Mouse (Mus musculus) bone marrow, adult 2 months (tissue): Measurements from ENCODE around the gene Ghr. TPM values are rescaled to one million over a fixed set of nuclear protein-coding genes. Genes with fewer than 3 reads are reported as not detected.

Source experiments
- H3K27ac ChIP-seq: fragments of 200-500 bp; 2 replicates; pipeline ENCODE4 v1.5.1; 2012; ENCODE audit warnings: low read depth, mild to moderate bottlenecking, control low read depth, inconsistent platforms, low read length; ENCODE audit not compliant: control insufficient read depth, poor library complexity, insufficient read depth
- H3K4me1 ChIP-seq: fragments of 200-500 bp; 2 replicates; pipeline ENCODE4 v1.6.1; 2011; ENCODE audit warnings: low read length; ENCODE audit not compliant: control insufficient read depth, insufficient read depth
- H3K4me3 ChIP-seq: fragments of 200-500 bp; replicated peaks from 2 replicates; pipeline ENCODE3; 2011; ENCODE audit warnings: mild to moderate bottlenecking, low read depth, low read length, control low read depth; ENCODE audit not compliant: control insufficient read depth
- CTCF ChIP-seq: fragments of 200-500 bp; IDR thresholded peaks from 2 replicates; pipeline ENCODE4 v1.5.1; 2011; ENCODE audit warnings: low read length, control low read depth; ENCODE audit not compliant: control insufficient read depth, insufficient read depth
- POLR2A ChIP-seq: fragments of 200-500 bp; IDR thresholded peaks from 2 replicates; pipeline ENCODE4 v1.6.1; 2011; ENCODE audit warnings: low read depth, mild to moderate bottlenecking, control low read depth, low read length, borderline replicate concordance; ENCODE audit not compliant: control insufficient read depth
- WGBS: fragments of 180-500 bp; shearing (Covaris S2); methylation state at CpG from one replicate; pipeline ENCODE4 v1.1.7; 2018; 5-methylcytosine and 5-hydroxymethylcytosine counted together
- polyA plus RNA-seq: library from polyadenylated mRNA; stranded (reverse); fragments of >200 nt; gene quantifications from 2 replicates; pipeline ENCODE4 v1.2.4, GENCODE M21; 2011; ENCODE audit warnings: low replicate concordance; ENCODE audit not compliant: missing spikeins, insufficient read depth, insufficient read length

Gene Ghr
- polyA plus RNA-seq, 1 experiment: 10.0 TPM

DNA sequence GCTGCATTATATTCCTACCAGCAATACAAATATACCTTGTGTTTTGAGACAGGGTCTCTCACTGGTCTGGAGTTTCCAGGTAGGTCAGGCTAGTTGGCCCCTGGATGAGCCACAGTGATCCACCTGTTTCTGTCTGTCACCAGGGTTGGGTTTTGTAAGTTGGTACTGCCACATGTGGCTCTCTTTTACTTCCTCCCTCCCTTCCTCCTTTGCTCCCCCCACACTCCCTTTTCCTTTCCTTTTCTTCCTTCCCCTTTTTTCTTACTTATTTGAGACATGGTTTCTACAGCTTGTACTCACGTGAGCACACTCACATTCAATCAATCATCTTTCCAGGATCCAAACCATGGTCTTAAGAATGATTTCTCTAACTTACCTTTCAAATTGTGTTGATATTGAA lies 289.8 kb downstream of the Ghr start:
- H3K4me3 ChIP-seq: no peak overlapping the region
- 11% methylated on average over 1 of the region's 1 CpGs for WGBS
- TF ChIP-seq POLR2A (no peak), CTCF (no peak)

DNA sequence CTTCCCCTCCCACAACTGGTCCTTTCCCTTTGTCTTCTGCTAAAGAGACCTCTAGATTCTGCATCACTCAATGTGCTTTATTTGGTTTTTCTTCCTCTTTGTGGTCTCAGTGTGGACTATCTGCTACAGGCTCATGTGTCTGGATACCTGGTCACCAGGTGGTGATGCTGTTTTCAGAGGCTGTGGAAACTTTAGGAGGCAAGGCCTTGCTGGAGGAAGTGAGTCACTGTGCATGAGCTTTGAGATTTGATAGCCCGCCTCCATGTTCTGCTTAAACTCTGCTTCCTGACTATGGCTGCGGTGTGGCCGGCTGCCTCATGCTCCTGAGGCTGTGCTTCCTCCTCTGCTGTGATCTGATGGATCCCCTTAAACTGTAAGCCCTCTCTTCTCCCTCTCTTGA lies 292.9 kb downstream of the Ghr start:
- H3K4me3 ChIP-seq: no peak overlapping the region
- 78% methylated on average over 3 of the region's 3 CpGs for WGBS
- TF ChIP-seq CTCF: no peak
- TF ChIP-seq POLR2A: no peak
- H3K27ac ChIP-seq: no peak overlapping the region
- no peaks in the 10 kb centered on the region; the same call in 1 of the 2 replicates for H3K4me1 ChIP-seq

More for the DNA sequence above, 289.8 kb downstream of the Ghr start:
- no peaks in the 10 kb centered on the region; the same call in 1 of the 2 replicates for H3K4me1 ChIP-seq
- no peak overlapping the region for H3K27ac ChIP-seq

DNA sequence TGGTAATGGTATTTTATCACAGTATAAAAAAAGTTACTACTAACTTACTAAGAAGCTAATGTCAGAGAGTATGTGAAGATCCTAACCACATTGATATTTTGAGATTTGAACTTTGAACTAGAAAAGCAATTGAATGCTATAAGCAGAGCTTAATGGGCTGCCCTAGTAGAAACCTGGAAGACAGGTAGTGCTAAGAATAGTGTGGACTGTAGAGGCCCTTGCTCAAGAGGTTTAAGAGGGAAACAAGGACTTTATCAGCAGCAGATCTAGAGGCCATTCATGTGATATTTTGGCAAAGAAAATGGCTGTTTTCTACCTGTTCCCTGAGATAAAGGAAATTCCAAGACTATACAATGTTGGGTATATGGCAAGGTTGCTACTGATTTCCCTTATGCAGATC lies 297.3 kb downstream of the Ghr start:
- no peak overlapping the region for H3K27ac ChIP-seq
- TF ChIP-seq POLR2A: no peak
- no peak for TF ChIP-seq CTCF
- no peaks in the 10 kb centered on the region for H3K4me1 ChIP-seq
- no peak overlapping the region for H3K4me3 ChIP-seq

DNA sequence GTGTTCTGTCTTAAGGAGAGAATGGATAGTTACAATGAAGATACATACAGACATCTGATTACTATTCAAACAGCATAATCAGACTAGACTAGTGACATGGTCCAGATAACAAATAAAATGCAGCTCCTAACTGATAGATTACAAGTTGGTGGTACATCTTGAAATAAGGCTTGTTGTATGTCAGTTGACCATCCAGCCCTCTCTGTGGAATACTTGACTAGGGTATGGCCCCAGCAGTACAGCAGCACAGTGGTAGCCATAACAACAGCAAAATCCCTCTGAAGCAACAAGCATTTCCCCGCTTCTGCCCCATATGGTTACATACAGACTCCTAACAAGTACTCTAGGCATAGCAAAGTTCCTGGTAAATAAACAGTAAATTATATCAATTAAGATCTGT lies 301.6 kb downstream of the Ghr start:
- H3K4me1 ChIP-seq: no peaks in the 10 kb centered on the region
- no peak for TF ChIP-seq POLR2A
- TF ChIP-seq CTCF: no peak

DNA sequence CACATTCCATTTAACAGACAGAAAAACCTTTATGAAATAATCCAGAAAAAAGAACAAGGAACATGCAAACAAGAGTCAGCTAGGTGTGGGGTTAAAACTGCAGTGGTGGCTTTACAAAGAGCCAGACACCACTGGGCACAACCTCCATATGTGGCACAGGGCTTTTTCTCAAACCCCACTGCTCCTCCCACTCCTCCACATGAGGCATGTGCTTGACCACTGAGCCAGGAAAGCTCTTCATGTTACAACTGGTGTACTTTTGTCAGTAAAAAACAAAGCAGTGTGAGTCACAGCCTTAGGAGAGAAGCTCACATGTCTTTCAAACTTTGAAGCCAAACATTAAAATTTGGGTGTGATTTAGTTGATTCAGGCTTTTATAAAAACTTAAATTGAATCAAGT lies 302.1 kb downstream of the Ghr start:
- TF ChIP-seq CTCF (no peak), POLR2A (no peak)
- Histone ChIP-seq H3K4me1 (no peaks in the 10 kb centered on the region), H3K27ac (no peak overlapping the region), H3K4me3 (no peak overlapping the region)

More for the DNA sequence above, 301.6 kb downstream of the Ghr start:
- H3K4me3 ChIP-seq: no peak overlapping the region
- no peak overlapping the region for H3K27ac ChIP-seq
- 85% methylated on average over 1 of the region's 1 CpGs for WGBS

DNA sequence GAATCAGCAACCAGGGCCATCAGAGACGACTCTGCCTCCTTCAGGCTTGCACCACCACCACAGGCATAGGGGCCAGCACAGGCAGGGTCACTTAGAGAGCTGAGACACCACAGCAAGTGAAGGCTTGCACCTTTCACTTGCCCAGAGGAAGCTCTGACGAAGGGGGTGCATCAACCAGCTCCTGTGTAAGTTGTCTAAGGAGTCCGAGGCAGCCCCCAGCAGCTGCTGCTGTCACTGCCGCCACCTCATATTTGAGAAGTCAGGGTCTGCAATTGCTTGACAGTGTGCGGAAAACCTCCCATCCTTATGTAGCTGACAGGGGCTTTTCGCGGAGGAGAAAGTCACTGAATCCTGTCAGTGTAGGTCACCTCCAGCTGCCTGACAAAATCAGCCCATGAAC lies 304.1 kb downstream of the Ghr start:
- Histone ChIP-seq H3K4me1 (no peaks in the 10 kb centered on the region), H3K27ac (no peak overlapping the region), H3K4me3 (no peak overlapping the region)
- WGBS: 86% methylated on average over 7 of the region's 7 CpGs
- TF ChIP-seq POLR2A (no peak), CTCF (no peak)

DNA sequence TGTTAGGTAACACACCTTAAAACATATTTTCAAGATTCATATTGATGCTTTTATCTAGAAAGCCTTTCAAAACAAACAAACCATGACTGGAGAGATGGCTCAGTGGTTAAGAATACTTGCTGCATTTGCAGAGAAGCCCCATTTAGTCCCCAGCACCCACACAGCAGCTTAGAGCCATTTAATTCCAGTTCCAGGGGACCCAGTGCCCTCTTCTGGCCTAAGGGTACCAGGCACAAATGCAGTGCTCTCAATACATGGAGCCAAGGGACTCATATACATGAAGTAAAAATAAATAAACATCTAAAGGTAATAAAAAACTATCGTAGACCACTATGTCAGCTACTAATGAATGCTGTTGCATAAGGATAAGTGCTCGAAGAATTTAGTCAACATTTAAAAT lies 305.9 kb downstream of the Ghr start:
- WGBS: 83% methylated on average over 2 of the region's 2 CpGs
- H3K27ac ChIP-seq: no peak overlapping the region
- TF ChIP-seq CTCF: peak; percentile 11; the same call in 1 of the 2 replicates
- no peak for TF ChIP-seq POLR2A
- H3K4me3 ChIP-seq: no peak overlapping the region
- no peaks in the 10 kb centered on the region; the same call in 1 of the 2 replicates for H3K4me1 ChIP-seq

DNA sequence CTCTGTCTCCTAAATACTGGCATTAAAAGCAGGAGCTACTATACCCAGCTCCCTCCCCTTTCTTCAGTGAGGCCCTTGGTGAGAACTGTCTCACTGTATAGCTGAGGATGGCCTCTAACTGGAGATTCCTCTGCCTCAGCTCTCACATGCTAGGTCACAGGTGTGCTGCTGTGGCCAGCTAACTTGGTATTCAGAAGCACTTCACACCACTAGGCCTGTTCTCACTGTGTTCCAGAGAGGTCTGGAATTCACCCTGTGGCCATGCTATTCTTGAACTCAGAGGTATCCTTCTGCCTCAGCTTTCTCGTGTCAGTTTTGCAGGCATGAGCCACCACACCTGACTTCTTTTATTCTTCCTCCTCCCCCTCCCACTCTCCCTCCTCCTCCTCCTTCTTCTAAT lies 310.1 kb downstream of the Ghr start:
- peak overlapping the region; percentile 1 for H3K4me3 ChIP-seq
- 50% methylated on average over 1 of the region's 1 CpGs for WGBS
- no peaks in the 10 kb centered on the region; the same call in none of the 2 replicates for H3K4me1 ChIP-seq
- no peak overlapping the region for H3K27ac ChIP-seq
- no peak for TF ChIP-seq POLR2A
- TF ChIP-seq CTCF: no peak

DNA sequence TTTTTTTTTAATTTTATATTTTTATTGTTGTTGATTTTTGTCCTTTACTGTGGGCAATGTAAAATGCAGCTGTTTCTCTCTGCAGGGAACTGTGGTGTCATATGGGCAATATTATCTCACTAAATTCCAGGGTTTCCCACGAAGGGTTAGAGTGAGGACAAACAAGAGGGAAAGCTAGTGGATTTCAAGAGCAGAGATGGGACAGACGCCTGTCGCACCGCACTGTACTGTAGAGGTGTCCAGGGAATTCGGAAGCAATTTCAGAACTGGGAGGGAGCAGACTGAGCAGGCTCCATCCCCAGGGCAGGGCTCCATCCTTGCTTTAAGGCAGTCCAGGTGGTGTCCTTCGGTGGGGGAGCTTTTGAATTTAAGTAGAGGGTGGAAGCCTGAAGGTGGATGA lies 312.1 kb downstream of the Ghr start:
- Histone ChIP-seq H3K4me1 (no peaks in the 10 kb centered on the region; the same call in none of the 2 replicates), H3K4me3 (peak overlapping the region; percentile 70), H3K27ac (peak overlapping the region; percentile 45)
- WGBS: 3% methylated on average over 6 of the region's 6 CpGs
- TF ChIP-seq CTCF: no peak
- no peak for TF ChIP-seq POLR2A
